8 mouse cellular contexts compared by ENCODE assay signal in genomic region chr6:128090985-128091832, GRCm38 (mm10). TPM values are rescaled to one million over a fixed set of nuclear protein-coding genes. Genes with fewer than 3 reads are reported as not detected.
DNase-seq lines count a peak whose midpoint lies in the region; ATAC-seq lines count a peak whose summit lies in the region.

No protein-coding gene starts in this region.

- peaks cover 50% of the 10 kb centered on the region for H3K4me1 ChIP-seq in embryonic facial prominence, embryonic 14.5 days (ENCODE audit: control insufficient read depth, insufficient read depth, low read length)
- no peaks in the 10 kb centered on the region; the same call in 1 of the 2 replicates for H3K4me1 ChIP-seq in hindbrain, embryonic 11.5 days (replicated peaks; ENCODE audit: control insufficient read depth, insufficient read depth, low read length)
- peaks cover 69% of the 10 kb centered on the region for H3K4me1 ChIP-seq in limb, embryonic 12.5 days (replicated peaks)

- H3K9ac ChIP-seq in embryonic facial prominence, embryonic 14.5 days (ENCODE audit: low read depth, low read length): 0 out of 2 replicates have a peak overlapping the region, but pooled peaks have one; percentile 5
- no peak overlapping the region for H3K9ac ChIP-seq in hindbrain, embryonic 11.5 days (ENCODE audit: low read depth, low read length)
- H3K9ac ChIP-seq in limb, embryonic 12.5 days (replicated peaks): no peak overlapping the region; the same call in 1 of the 2 replicates

- no peaks in the 10 kb centered on the region for H3K36me3 ChIP-seq in embryonic facial prominence, embryonic 14.5 days (ENCODE audit: control insufficient read depth, insufficient read depth, low read length)
- no peaks in the 10 kb centered on the region for H3K36me3 ChIP-seq in hindbrain, embryonic 11.5 days (ENCODE audit: control insufficient read depth, insufficient read depth, low read length)
- H3K36me3 ChIP-seq in limb, embryonic 12.5 days: no peaks in the 10 kb centered on the region

- WGBS in embryonic facial prominence, embryonic 14.5 days: 20% methylated on average over 6 of the region's 6 CpGs
- 25% methylated on average over 6 of the region's 6 CpGs for WGBS in hindbrain, embryonic 11.5 days
- 20% methylated on average over 6 of the region's 6 CpGs for WGBS in limb, embryonic 12.5 days

- H3K27ac ChIP-seq in embryonic facial prominence, embryonic 14.5 days (replicated peaks; ENCODE audit: low read depth, low read length): peak overlapping the region; percentile 59
- H3K27ac ChIP-seq in hindbrain, embryonic 11.5 days (ENCODE audit: low read depth, low read length): no peak overlapping the region
- peak overlapping the region; percentile 89 for H3K27ac ChIP-seq in limb, embryonic 12.5 days

- DNase-seq in heart, adult 11 months: peak; percentile 95
- no peak for DNase-seq in heart, postnatal 25 days (ENCODE audit: low spot score)
- DNase-seq in adrenal gland, postnatal 36 days: peak; percentile 47 to 53
- DNase-seq in embryonic facial prominence, embryonic 14.5 days (ENCODE audit: low spot score): peak; percentile 80
- DNase-seq in hindbrain, embryonic 11.5 days (ENCODE audit: low spot score): peak; percentile 81
- peak; percentile 14 to 15 for DNase-seq in natural killer cell, adult 2 months (ENCODE audit: low spot score in 2 of 2)
- no peak for DNase-seq in urinary bladder, postnatal 10 days (ENCODE audit: low spot score)

- no peak overlapping the region for H3K4me3 ChIP-seq in embryonic facial prominence, embryonic 14.5 days (ENCODE audit: low read depth, low read length)
- no peak overlapping the region for H3K4me3 ChIP-seq in hindbrain, embryonic 11.5 days (ENCODE audit: low read depth, low read length)
- no peak overlapping the region for H3K4me3 ChIP-seq in limb, embryonic 12.5 days (replicated peaks)

- intact Hi-C loops in heart, postnatal 25 days (cut with DNase I): loop anchor here (1.0 to 2.0 kb wide), 3 partner anchors 28 to 121 kb away; no protein-coding TSS in a partner anchor

- ATAC-seq in embryonic facial prominence, embryonic 14.5 days (ENCODE audit: low read depth): peak; percentile 34; the same call in 1 of the 2 replicates
- ATAC-seq in hindbrain, embryonic 11.5 days (ENCODE audit: low FRiP score): peak; percentile 42
- ATAC-seq in limb, embryonic 12.5 days (ENCODE audit: insufficient number of reproducible peaks, insufficient read depth, low FRiP score, low TSS enrichment, low read depth): no peak

- no peak overlapping the region for H3K4me2 ChIP-seq in embryonic facial prominence, embryonic 14.5 days (ENCODE audit: low read depth, low read length)
- no peak overlapping the region for H3K4me2 ChIP-seq in hindbrain, embryonic 11.5 days (replicated peaks; ENCODE audit: low read depth, low read length)
- no peak overlapping the region for H3K4me2 ChIP-seq in limb, embryonic 12.5 days

- no peaks in the 10 kb centered on the region for H3K9me3 ChIP-seq in embryonic facial prominence, embryonic 14.5 days (ENCODE audit: control insufficient read depth, low read length)
- H3K9me3 ChIP-seq in hindbrain, embryonic 11.5 days (ENCODE audit: control insufficient read depth, low read length): no peaks in the 10 kb centered on the region
- no peaks in the 10 kb centered on the region for H3K9me3 ChIP-seq in limb, embryonic 12.5 days

- H3K27me3 ChIP-seq in embryonic facial prominence, embryonic 14.5 days (replicated peaks; ENCODE audit: control insufficient read depth, insufficient read depth, low read length): no peaks in the 10 kb centered on the region
- no peaks in the 10 kb centered on the region for H3K27me3 ChIP-seq in hindbrain, embryonic 11.5 days (ENCODE audit: control insufficient read depth, insufficient read depth, low read length)
- no peaks in the 10 kb centered on the region for H3K27me3 ChIP-seq in limb, embryonic 12.5 days

RNA-seq across cellular contexts. Expression of gene Tspan9, which starts 52.2 kb away (rescaled TPM):
- 100 to 1,000 TPM; 129 to 132 TPM for total RNA-seq in heart, postnatal 25 days (2021)
- total RNA-seq in adrenal gland, postnatal 36 days (2021): 10 to 100 TPM; 52.0 to 57.2 TPM
- polyA plus RNA-seq in embryonic facial prominence, embryonic 14.5 days (2014; fragmentation: Nextera tagmentation; extraction: Ambion mirVana): 130 and 151 TPM in 2 replicates
- 46.2 and 48.9 TPM in 2 replicates for polyA plus RNA-seq in hindbrain, embryonic 11.5 days (2014; fragmentation: Nextera tagmentation; extraction: Ambion mirVana)
- polyA plus RNA-seq in limb, embryonic 12.5 days (2016; fragmentation: Nextera tagmentation; extraction: Ambion mirVana): 103 and 114 TPM in 2 replicates

Comparison
In these comparisons a context has a peak if more than half of its experiments do, and no peak if none do; other contexts are left out.
1. DNase-seq: peak in heart, adult 11 months (single experiment), adrenal gland, postnatal 36 days (2 of 2), embryonic facial prominence, embryonic 14.5 days (single experiment), hindbrain, embryonic 11.5 days (single experiment) and natural killer cell, adult 2 months (2 of 2); none in heart, postnatal 25 days (single experiment) and urinary bladder, postnatal 10 days (single experiment).